Mouse (Mus musculus) ES-CJ7 (cell line): ENCODE measurements at regions not wholly inside any gene's neighbourhood (a gene's known extent, or its start where the extent isn't known, plus 50 kb on each side); places are given as distances from the start of the nearest gene placed in this dataset.

Experiments used
- DNase-seq: peaks from one replicate; pipeline ENCODE4 v3.0.0; 2011; ENCODE audit warnings: low read depth, low spot score

GRCm38 (mm10) chr16:53011847-53012246, 558.0 kb upstream of the Alcam start:
- DNase-seq, result no peak

DNA sequence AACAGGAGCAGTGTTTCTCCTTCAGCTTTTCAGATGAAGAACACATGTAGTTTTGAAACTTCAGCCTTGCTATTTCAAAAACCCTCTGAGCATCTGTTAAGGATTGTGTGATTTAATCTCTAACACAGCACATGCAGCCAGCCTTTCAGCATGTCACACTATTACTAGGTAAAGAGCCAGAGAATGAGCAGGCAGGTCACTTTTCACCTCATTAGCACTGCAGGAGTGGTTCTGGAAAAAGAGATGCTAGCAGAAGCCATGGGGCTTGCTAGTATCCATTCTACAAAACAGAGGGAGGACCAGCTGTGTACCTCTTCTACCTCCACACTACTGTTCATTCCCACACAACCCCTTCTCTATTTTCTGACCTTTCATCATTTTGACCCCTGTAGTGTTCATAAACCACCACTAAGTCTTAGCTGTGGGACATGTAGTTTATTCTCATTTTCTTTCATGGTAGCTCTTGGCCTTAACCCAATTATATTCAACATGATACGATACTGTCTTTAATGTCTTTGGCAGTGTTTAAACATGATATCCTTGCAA, 535.1 kb upstream of the Alcam start:
- DNase-seq, result no peak

GRCm38 (mm10) chr16:52984336-52984735, 530.5 kb upstream of the Alcam start:
- no peak for DNase-seq

GRCm38 (mm10) chr16:52980995-52981394, 527.1 kb upstream of the Alcam start:
- no peak for DNase-seq

DNA sequence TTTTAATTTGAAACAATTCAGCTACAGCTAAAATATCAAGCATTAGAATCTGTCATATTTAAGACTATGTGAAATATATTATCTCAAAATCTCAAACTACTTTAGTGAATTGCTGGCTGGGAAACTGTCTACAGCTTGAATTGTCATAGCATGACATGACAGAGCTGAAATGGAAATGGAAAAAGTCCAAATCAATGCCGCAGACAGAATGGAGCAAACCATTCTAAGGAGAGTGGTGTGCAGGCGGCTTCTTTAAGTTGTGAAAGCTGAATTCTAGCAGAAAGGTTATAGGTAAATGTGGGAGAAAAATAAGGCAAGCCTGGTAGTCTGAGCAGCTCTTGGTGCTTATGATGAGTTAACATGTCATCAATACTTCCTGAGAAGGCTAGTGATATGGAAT, 518.9 kb upstream of the Alcam start:
- no peak for DNase-seq

GRCm38 (mm10) chr16:52947679-52948078, 493.8 kb upstream of the Alcam start:
- no peak for DNase-seq

DNA sequence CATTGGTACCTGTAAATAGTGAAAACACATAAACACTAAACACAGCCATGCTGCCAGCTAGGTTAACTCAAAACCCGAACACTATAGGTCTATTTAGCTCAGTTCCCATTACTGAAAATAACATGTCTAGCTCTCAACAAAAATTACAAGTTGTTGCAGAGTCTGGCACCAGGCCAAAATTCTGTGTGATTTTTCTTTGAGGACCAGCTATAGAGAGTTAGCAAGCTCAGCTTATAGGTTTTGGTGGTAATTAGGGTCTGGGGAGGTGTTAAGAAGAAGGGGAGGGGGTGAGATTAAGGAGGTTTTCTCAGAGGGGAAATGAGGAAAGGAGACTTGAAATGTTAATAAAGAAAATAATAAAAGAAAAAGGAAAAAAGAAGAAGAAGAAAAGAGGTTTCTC, 480.9 kb upstream of the Alcam start:
- no peak for DNase-seq

DNA sequence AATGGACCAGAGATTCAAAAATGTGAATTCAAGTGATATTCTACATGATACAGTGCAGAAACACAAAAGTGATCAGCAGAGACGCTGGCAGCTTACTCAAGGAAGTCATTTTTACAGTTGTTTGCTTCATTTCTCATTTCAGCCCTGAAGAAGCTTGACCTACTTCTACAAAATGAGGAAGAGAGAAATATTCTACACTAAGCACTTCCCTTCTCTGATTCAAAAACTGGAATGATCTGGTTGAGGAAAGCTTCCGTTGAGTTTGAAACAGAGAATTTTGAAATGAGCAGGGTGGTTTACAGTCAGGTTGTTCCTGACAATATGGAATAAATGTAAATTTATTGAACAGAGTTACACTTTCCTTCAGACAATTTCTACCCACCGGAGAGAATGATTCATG, 478.1 kb upstream of the Alcam start:
- no peak for DNase-seq

- peak; percentile 4 for DNase-seq
Observed at GRCm38 (mm10) chr16:52892467-52893255, 438.8 kb upstream of the Alcam start.

DNA sequence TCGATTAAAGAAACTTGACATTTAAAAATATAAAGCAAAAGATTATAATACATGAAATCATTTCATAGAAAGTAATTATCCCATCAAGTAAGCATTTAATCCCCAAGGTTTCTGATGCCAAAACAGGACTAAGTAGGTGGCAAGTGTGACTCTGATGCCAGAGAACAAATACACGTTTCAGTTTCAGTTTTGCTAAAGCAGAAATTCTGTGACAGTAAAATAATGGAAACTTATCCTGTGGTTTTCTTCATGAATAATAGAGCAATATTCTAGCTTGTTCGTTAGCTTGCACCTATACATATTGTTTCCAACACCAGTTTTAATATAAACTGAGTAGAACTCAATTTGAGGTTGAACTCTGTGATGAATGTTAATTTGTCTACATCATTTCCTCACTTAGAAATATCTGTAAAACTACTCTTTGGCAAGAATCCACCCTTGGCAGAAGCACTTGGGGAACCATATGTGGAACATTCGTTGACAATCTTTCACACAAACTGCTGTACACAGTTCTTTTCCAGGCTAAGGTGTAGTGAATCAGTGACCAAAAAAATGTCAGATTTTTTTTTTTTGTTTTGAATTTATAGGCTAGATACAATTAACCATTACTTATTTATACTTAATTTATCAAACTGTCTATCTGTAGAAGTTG, 425.7 kb upstream of the Alcam start:
- DNase-seq, result no peak

- no peak for DNase-seq
Observed at GRCm38 (mm10) chr16:52867833-52868232, 414.0 kb upstream of the Alcam start.

GRCm38 (mm10) chr16:52863554-52863953, 409.7 kb upstream of the Alcam start:
- no peak for DNase-seq

- no peak for DNase-seq
Observed at GRCm38 (mm10) chr16:52861263-52861662, 407.4 kb upstream of the Alcam start.

DNA sequence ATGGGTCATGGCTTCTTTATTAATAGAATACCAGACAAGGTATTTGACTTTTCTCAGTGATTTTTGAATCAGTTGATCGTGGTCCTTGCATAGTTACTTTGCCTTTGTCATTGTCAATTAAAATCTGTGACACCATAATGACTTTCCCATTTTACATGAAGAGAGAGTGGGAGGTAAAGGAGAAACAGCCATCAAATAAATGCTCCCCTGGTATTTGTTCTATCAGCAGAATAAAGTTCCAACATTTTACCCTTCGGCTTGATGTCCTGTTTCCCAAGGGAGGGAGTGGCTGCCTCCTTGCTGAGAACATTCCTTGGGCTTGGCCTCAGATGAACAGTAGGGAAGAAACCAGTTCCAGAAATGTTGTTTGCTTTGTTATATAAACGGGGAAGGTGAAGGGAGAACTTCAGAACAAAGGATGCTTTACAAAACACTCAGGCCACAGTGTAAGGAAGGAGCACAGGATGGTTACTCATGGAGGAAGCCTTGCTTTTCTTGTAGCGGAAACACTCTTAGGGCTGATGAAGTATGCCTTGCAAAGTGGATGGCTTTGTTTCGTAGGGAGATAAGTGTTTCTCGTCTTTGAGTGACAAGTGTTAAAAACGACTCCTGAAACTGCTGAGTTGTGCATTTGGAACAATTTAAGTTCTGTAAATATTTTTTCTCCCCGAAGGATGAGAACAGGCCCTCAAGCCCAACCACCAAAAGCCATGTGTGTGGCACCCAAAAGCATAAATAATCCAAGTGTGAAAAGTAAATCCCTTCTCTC, 404.8 kb upstream of the Alcam start:
- peak; percentile 9 for DNase-seq

- DNase-seq, result no peak
Observed at GRCm38 (mm10) chr16:52851129-52851528, 397.3 kb upstream of the Alcam start.

- DNase-seq, result no peak
Observed at GRCm38 (mm10) chr16:52818976-52819375, 365.1 kb upstream of the Alcam start.

GRCm38 (mm10) chr16:52811219-52811618, 357.3 kb upstream of the Alcam start:
- DNase-seq, result no peak

DNA sequence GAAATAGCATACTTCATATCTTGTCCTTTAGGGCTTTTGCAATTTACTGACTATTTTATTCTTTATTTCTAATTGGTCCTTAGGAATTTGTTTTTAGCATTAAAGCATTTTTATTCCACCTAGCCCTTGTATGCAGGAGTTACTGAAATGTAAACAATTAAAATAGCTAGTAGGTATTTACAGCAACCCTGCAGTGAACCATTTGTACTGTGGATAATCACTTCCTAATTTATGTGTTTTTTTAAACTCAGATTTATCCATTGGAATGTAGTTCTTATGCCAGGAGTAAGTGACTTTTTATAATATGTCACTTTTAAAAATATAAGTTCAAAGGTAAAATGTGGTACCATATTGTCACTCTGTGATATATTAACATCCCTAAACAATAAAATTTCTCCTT, 350.5 kb upstream of the Alcam start:
- no peak for DNase-seq

DNA sequence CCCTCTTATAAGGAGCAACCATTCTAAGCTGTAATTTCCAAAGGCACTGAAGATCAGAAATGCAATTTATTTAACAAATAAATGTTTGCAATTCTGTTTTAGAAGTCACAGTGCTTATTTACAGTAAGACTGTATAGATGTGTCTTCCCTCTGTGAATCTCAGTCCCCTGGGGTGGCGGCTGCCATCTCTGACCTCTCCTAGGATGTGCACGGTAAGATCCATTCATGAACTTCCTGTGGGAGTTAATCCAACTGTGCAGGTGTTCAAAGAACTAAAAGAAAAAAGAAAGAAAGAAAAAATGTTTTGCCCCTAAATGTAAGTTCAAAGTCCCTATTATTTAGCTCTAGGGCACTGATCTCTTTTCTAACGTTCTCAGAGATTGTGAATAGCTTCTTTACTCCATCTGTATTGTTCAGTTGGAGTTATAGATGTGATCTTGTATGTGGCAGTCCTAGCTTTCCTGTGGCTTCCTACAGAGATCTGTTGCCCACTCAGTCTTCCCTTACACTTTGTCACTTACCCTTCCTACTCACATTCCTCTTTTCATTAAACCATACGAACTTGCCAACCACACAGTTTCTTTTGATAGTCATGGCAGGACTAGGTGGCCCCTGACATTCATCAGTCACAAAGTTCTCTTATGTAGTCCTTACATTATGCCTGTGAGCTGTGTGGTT, 346.0 kb upstream of the Alcam start:
- DNase-seq, result no peak

GRCm38 (mm10) chr16:52795184-52795583, 341.3 kb upstream of the Alcam start:
- no peak for DNase-seq

DNA sequence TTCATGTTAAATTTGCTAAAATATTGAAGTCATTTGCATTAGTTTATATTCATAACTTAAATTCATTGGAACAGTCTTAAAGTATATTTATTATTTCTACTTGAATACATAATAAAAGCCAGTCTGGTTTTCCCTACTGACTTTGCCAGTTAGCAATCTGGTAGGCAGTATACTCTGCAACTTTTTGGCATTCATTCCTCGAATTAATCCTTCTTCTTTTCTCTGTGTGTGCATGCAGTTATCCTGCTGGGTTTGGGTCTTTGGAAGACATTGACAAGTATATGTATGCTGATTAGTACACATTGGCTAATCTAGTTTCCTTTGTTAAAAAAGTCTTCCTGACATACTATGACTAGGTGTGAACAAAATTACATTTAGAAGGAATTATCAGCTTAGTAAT, 336.1 kb upstream of the Alcam start:
- DNase-seq, result no peak

GRCm38 (mm10) chr16:52747744-52748143, 293.9 kb upstream of the Alcam start:
- no peak for DNase-seq
